ENCODE assay signal across 8 mouse cellular contexts in genomic region chr5:76140730-76141066, GRCm38 (mm10). TPM values are rescaled to one million over a fixed set of nuclear protein-coding genes. Genes with fewer than 3 reads are reported as not detected.
A peak's percentile ranks its signal among the peaks of the same experiment; 100 is the strongest.
DNase-seq lines count a peak whose midpoint lies in the region; ATAC-seq and TF ChIP-seq lines count a peak whose summit lies in the region.

No protein-coding gene starts in this region.

- no peaks in the 10 kb centered on the region for H3K27me3 ChIP-seq in kidney, postnatal 0 days (ENCODE audit: insufficient read depth, low read length)
- no peaks in the 10 kb centered on the region for H3K27me3 ChIP-seq in embryonic facial prominence, embryonic 12.5 days
- H3K27me3 ChIP-seq in intestine, embryonic 15.5 days (replicated peaks) = no peaks in the 10 kb centered on the region
- no peaks in the 10 kb centered on the region for H3K27me3 ChIP-seq in neural tube, embryonic 12.5 days (replicated peaks)

- WGBS in kidney, postnatal 0 days = 5% methylated on average over 9 of the region's 9 CpGs
- 13% methylated on average over 9 of the region's 9 CpGs for WGBS in embryonic facial prominence, embryonic 12.5 days
- 8% methylated on average over 9 of the region's 9 CpGs for WGBS in intestine, embryonic 15.5 days
- 8% methylated on average over 9 of the region's 9 CpGs for WGBS in neural tube, embryonic 12.5 days

- peak overlapping the region; percentile 100 for H3K27ac ChIP-seq in kidney, postnatal 0 days
- peak overlapping the region; percentile 97 for H3K27ac ChIP-seq in embryonic facial prominence, embryonic 12.5 days
- peak overlapping the region; percentile 99 for H3K27ac ChIP-seq in intestine, embryonic 15.5 days
- no peak overlapping the region for H3K27ac ChIP-seq in neural tube, embryonic 12.5 days

- DNase-seq in kidney, postnatal 0 days (ENCODE audit: low spot score) = no peak
- DNase-seq in kidney, adult 11 months = no peak
- no peak for DNase-seq in c-Kit-positive CD71-positive TER-119-positive erythroid progenitor cells, embryonic 14.5 days (ENCODE audit: low spot score)
- DNase-seq in MN1 (ENCODE audit: low spot score) = no peak
- DNase-seq in natural killer cell, adult 2 months (ENCODE audit: low spot score in 2 of 2) = no peak

- peak overlapping the region; percentile 93 for H3K9ac ChIP-seq in kidney, postnatal 0 days (ENCODE audit: low read depth, low read length)
- H3K9ac ChIP-seq in embryonic facial prominence, embryonic 12.5 days = peak overlapping the region; percentile 84
- peak overlapping the region; percentile 94 for H3K9ac ChIP-seq in intestine, embryonic 15.5 days
- H3K9ac ChIP-seq in neural tube, embryonic 12.5 days = peak overlapping the region; percentile 76

- no peak for TF ChIP-seq CTCF in kidney, postnatal 0 days (IDR thresholded peaks at IDR 0.05; ENCODE audit: low read depth)

- no peaks in the 10 kb centered on the region for H3K36me3 ChIP-seq in kidney, postnatal 0 days (ENCODE audit: insufficient read depth, low read length)
- no peaks in the 10 kb centered on the region for H3K36me3 ChIP-seq in embryonic facial prominence, embryonic 12.5 days
- H3K36me3 ChIP-seq in intestine, embryonic 15.5 days = no peaks in the 10 kb centered on the region
- H3K36me3 ChIP-seq in neural tube, embryonic 12.5 days = no peaks in the 10 kb centered on the region

- peak overlapping the region; percentile 58 for H3K4me2 ChIP-seq in kidney, postnatal 0 days (ENCODE audit: low read length)
- H3K4me2 ChIP-seq in embryonic facial prominence, embryonic 12.5 days (replicated peaks) = peak overlapping the region; percentile 75
- H3K4me2 ChIP-seq in intestine, embryonic 15.5 days (replicated peaks) = peak overlapping the region; percentile 67
- H3K4me2 ChIP-seq in neural tube, embryonic 12.5 days (replicated peaks) = peak overlapping the region; percentile 69

- peak; percentile 18; the same call in 1 of the 2 replicates for ATAC-seq in kidney, postnatal 0 days (replicated peaks; ENCODE audit: low FRiP score, low read depth)
- peak; percentile 45; the same call in 1 of the 2 replicates for ATAC-seq in embryonic facial prominence, embryonic 12.5 days (ENCODE audit: insufficient number of reproducible peaks, insufficient read depth, low FRiP score, low TSS enrichment)
- peak; percentile 66 for ATAC-seq in intestine, embryonic 15.5 days
- ATAC-seq in neural tube, embryonic 12.5 days (ENCODE audit: low FRiP score, low read depth) = peak; percentile 46

- peak overlapping the region; percentile 64 for H3K4me3 ChIP-seq in kidney, postnatal 0 days (replicated peaks; ENCODE audit: low read depth, low read length)
- peak overlapping the region; percentile 63 for H3K4me3 ChIP-seq in embryonic facial prominence, embryonic 12.5 days
- peak overlapping the region; percentile 82 for H3K4me3 ChIP-seq in intestine, embryonic 15.5 days (replicated peaks)
- H3K4me3 ChIP-seq in neural tube, embryonic 12.5 days = peak overlapping the region; percentile 60

- H3K9me3 ChIP-seq in kidney, postnatal 0 days (replicated peaks; ENCODE audit: low read length) = no peaks in the 10 kb centered on the region
- no peaks in the 10 kb centered on the region for H3K9me3 ChIP-seq in embryonic facial prominence, embryonic 12.5 days
- H3K9me3 ChIP-seq in intestine, embryonic 15.5 days = no peaks in the 10 kb centered on the region
- no peaks in the 10 kb centered on the region for H3K9me3 ChIP-seq in neural tube, embryonic 12.5 days

- peaks cover 12% of the 10 kb centered on the region; the same call in 1 of the 2 replicates for H3K4me1 ChIP-seq in kidney, postnatal 0 days (replicated peaks; ENCODE audit: insufficient read depth, low read length)
- peaks cover 9% of the 10 kb centered on the region; the same call in 1 of the 2 replicates for H3K4me1 ChIP-seq in embryonic facial prominence, embryonic 12.5 days
- peaks cover 9% of the 10 kb centered on the region for H3K4me1 ChIP-seq in intestine, embryonic 15.5 days (replicated peaks)
- peaks cover 6% of the 10 kb centered on the region; the same call in 1 of the 2 replicates for H3K4me1 ChIP-seq in neural tube, embryonic 12.5 days

RNA-seq across cellular contexts. Expression of gene Srd5a3, which starts 0.6 kb away (rescaled TPM):
- polyA plus RNA-seq in kidney, postnatal 0 days (2015; fragmentation: Nextera tagmentation; extraction: Ambion mirVana) = 43.3 and 43.6 TPM in 2 replicates
- polyA plus RNA-seq in embryonic facial prominence, embryonic 12.5 days (2016; fragmentation: Nextera tagmentation; extraction: Ambion mirVana) = 29.8 and 30.9 TPM in 2 replicates
- polyA plus RNA-seq in intestine, embryonic 15.5 days (2015; fragmentation: Nextera tagmentation; extraction: Ambion mirVana) = 37.6 and 38.7 TPM in 2 replicates
- 20.1 and 20.2 TPM in 2 replicates for polyA plus RNA-seq in neural tube, embryonic 12.5 days (2016; fragmentation: Nextera tagmentation; extraction: Ambion mirVana)

RNA-seq across cellular contexts. Expression of gene Tmem165, which starts 43.0 kb away (rescaled TPM):
- 110 and 127 TPM in 2 replicates for polyA plus RNA-seq in kidney, postnatal 0 days (2015; fragmentation: Nextera tagmentation; extraction: Ambion mirVana)
- 142 and 148 TPM in 2 replicates for polyA plus RNA-seq in embryonic facial prominence, embryonic 12.5 days (2016; fragmentation: Nextera tagmentation; extraction: Ambion mirVana)
- 82.1 and 87.6 TPM in 2 replicates for polyA plus RNA-seq in intestine, embryonic 15.5 days (2015; fragmentation: Nextera tagmentation; extraction: Ambion mirVana)
- 99.3 and 104 TPM in 2 replicates for polyA plus RNA-seq in neural tube, embryonic 12.5 days (2016; fragmentation: Nextera tagmentation; extraction: Ambion mirVana)
